Mouse (Mus musculus) intestine, embryonic 16.5 days (tissue): Measurements from ENCODE around the gene Rbbp8nl. TPM values are rescaled to one million over a fixed set of nuclear protein-coding genes. Genes with fewer than 3 reads are reported as not detected.
A peak's percentile ranks its signal among the peaks of the same experiment; 100 is the strongest.

Experiments
- ATAC-seq: fragments of 200-750 bp; cut with Nextera tagmentation; 2 replicates; pipeline ENCODE4 v1.8.0; 2017; ENCODE audit warnings: moderate TSS enrichment, moderate library complexity
- H3K27ac ChIP-seq: fragments of 300-500 bp; sonication (generic); 2 replicates; pipeline ENCODE4 v1.5.1; 2014; ENCODE audit warnings: mild to moderate bottlenecking, low read length
- H3K27me3 ChIP-seq: fragments of 300-500 bp; sonication (generic); replicated peaks from 2 replicates; pipeline ENCODE4 v1.6.1; 2014; ENCODE audit warnings: low read length, control low read depth, mixed read lengths; ENCODE audit not compliant: control insufficient read depth, insufficient read depth
- H3K36me3 ChIP-seq: fragments of 300-500 bp; sonication (generic); 2 replicates; pipeline ENCODE4 v1.6.1; 2014; ENCODE audit warnings: low read length, control low read depth; ENCODE audit not compliant: control insufficient read depth, insufficient read depth
- H3K4me1 ChIP-seq: fragments of 300-500 bp; sonication (generic); 2 replicates; pipeline ENCODE4 v1.6.1; 2014; ENCODE audit warnings: low read length, control low read depth, mixed read lengths; ENCODE audit not compliant: control insufficient read depth, insufficient read depth
- H3K4me2 ChIP-seq: fragments of 300-500 bp; sonication (generic); 2 replicates; pipeline ENCODE4 v1.6.1; 2014; ENCODE audit warnings: low read depth, low read length, control low read depth
- H3K4me3 ChIP-seq: fragments of 300-500 bp; sonication (generic); 2 replicates; pipeline ENCODE4 v1.5.1; 2014; ENCODE audit warnings: mild to moderate bottlenecking, low read length
- H3K9ac ChIP-seq: fragments of 300-500 bp; sonication (generic); 2 replicates; pipeline ENCODE4 v1.6.1; 2014; ENCODE audit warnings: low read depth, low read length
- H3K9me3 ChIP-seq: fragments of 300-500 bp; sonication (generic); 2 replicates; pipeline ENCODE4 v1.6.1; 2016; ENCODE audit warnings: low read length, control low read depth; ENCODE audit not compliant: control insufficient read depth
- WGBS: fragments of 180-500 bp; shearing (Covaris S2); extraction: QIAGEN DNeasy Blood & Tissue Kit; methylation state at CpG from one replicate; pipeline ENCODE4 v1.1.7; 2014; 5-methylcytosine and 5-hydroxymethylcytosine counted together
- polyA plus RNA-seq: library from polyadenylated mRNA; unstranded; fragments of >200 nt; fragmentation: Nextera tagmentation; extraction: Ambion mirVana; gene quantifications from 2 replicates; pipeline ENCODE4 v1.2.1, GENCODE M21; 2015

Gene Rbbp8nl
- polyA plus RNA-seq, 1 experiment from 2014 or later = 2.5 TPM

GRCm38 (mm10) chr2:180292026-180292425, 2.3 kb upstream of the Rbbp8nl start:
- 40% methylated on average over 4 of the region's 4 CpGs for WGBS
- no peaks in the 10 kb centered on the region for H3K9me3 ChIP-seq
- H3K27me3 ChIP-seq = no peaks in the 10 kb centered on the region
- H3K4me2 ChIP-seq = peak overlapping the region; percentile 13; the same call in 1 of the 2 replicates
- peaks cover 11% of the 10 kb centered on the region for H3K4me1 ChIP-seq
- H3K27ac ChIP-seq = peak overlapping the region; percentile 50
- peak overlapping the region; percentile 39 for H3K9ac ChIP-seq
- no peak overlapping the region for H3K4me3 ChIP-seq
- no peaks in the 10 kb centered on the region for H3K36me3 ChIP-seq
- ATAC-seq = no peak

GRCm38 (mm10) chr2:180291566-180291965, 1.9 kb upstream of the Rbbp8nl start:
- peak overlapping the region; percentile 50 for H3K27ac ChIP-seq
- H3K36me3 ChIP-seq = no peaks in the 10 kb centered on the region
- 0 out of 2 replicates have a peak overlapping the region, but pooled peaks have one; percentile 13 for H3K4me2 ChIP-seq

GRCm38 (mm10) chr2:180290503-180290902, 824 bp upstream of the Rbbp8nl start:
- Histone ChIP-seq H3K9me3 (no peaks in the 10 kb centered on the region), H3K36me3 (no peaks in the 10 kb centered on the region), H3K4me3 (no peak overlapping the region), H3K27me3 (no peaks in the 10 kb centered on the region), H3K27ac (peak overlapping the region; percentile 51; the same call in 1 of the 2 replicates), H3K9ac (no peak overlapping the region), H3K4me1 (peaks cover 11% of the 10 kb centered on the region), H3K4me2 (no peak overlapping the region)
- 48% methylated on average over 6 of the region's 6 CpGs for WGBS
- ATAC-seq = no peak

More at GRCm38 (mm10) chr2:180291566-180291965, 1.9 kb upstream of the Rbbp8nl start:
- Histone ChIP-seq H3K27me3 (no peaks in the 10 kb centered on the region), H3K9me3 (no peaks in the 10 kb centered on the region), H3K9ac (peak overlapping the region; percentile 39), H3K4me3 (no peak overlapping the region), H3K4me1 (peaks cover 11% of the 10 kb centered on the region)
- 45% methylated on average over 5 of the region's 5 CpGs for WGBS
- peak; percentile 61 for ATAC-seq

- 39% methylated on average over 11 of the region's 11 CpGs for WGBS
- H3K36me3 ChIP-seq = no peaks in the 10 kb centered on the region
- no peaks in the 10 kb centered on the region for H3K9me3 ChIP-seq
- peak overlapping the region; percentile 60 for H3K9ac ChIP-seq
- ATAC-seq = peak; percentile 15; the same call in 1 of the 2 replicates
- no peaks in the 10 kb centered on the region for H3K27me3 ChIP-seq
- peak overlapping the region; percentile 90 for H3K27ac ChIP-seq
- H3K4me1 ChIP-seq = peaks cover 11% of the 10 kb centered on the region
- peak overlapping the region; percentile 37 for H3K4me3 ChIP-seq
- H3K4me2 ChIP-seq = peak overlapping the region; percentile 48
Measured at GRCm38 (mm10) chr2:180288966-180289365, 713 bp downstream of the Rbbp8nl start.

- H3K36me3 ChIP-seq = no peaks in the 10 kb centered on the region
- no peaks in the 10 kb centered on the region for H3K27me3 ChIP-seq
- no peaks in the 10 kb centered on the region for H3K9me3 ChIP-seq
- WGBS = 91% methylated on average over 8 of the region's 8 CpGs
- no peak overlapping the region for H3K4me2 ChIP-seq
- no peak for ATAC-seq
- peaks cover 17% of the 10 kb centered on the region for H3K4me1 ChIP-seq
- no peak overlapping the region for H3K4me3 ChIP-seq
- H3K9ac ChIP-seq = 0 out of 2 replicates have a peak overlapping the region, but pooled peaks have one; percentile 20
- H3K27ac ChIP-seq = no peak overlapping the region
Measured at GRCm38 (mm10) chr2:180279321-180279720, 10.4 kb downstream of the Rbbp8nl start.

DNA sequence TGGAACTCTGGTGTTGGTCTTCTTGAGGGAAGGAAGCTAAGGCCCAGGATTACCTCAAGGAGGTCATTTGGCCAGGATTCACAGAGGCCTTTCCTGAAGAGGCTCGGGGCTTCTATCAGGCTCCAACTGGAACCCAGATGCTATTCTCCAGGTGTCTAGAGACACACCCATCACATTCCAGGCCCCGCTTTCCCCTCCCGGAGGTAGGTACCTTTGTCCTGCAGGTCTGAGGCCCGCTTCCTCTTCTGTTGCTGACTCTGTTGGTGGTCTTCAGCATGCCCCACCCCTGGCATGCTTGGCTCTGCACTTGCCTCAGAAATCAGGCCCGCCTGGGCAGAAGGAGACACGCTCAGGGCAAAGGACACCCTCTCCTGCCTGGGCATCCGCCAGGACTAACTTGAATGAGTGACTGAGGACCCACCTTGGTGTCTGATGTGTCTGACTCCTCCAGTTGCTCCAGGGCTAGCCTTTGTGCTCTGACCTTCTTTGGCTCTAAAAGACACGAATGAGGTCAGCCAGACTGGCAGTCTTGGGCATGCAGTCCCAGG, 11.8 kb downstream of the Rbbp8nl start:
- Histone ChIP-seq H3K4me1 (peaks cover 20% of the 10 kb centered on the region), H3K9me3 (no peaks in the 10 kb centered on the region), H3K4me2 (0 out of 2 replicates have a peak overlapping the region, but pooled peaks have one; percentile 26), H3K36me3 (no peaks in the 10 kb centered on the region), H3K9ac (peak overlapping the region; percentile 20; the same call in 1 of the 2 replicates), H3K27ac (peak overlapping the region; percentile 93), H3K4me3 (no peak overlapping the region), H3K27me3 (no peaks in the 10 kb centered on the region)
- ATAC-seq = no peak
- 46% methylated on average over 8 of the region's 8 CpGs for WGBS

GRCm38 (mm10) chr2:180276851-180277259, 12.8 kb downstream of the Rbbp8nl start:
- H3K9ac ChIP-seq = peak overlapping the region; percentile 12
- ATAC-seq = peak; percentile 61
- H3K9me3 ChIP-seq = no peaks in the 10 kb centered on the region
- H3K36me3 ChIP-seq = no peaks in the 10 kb centered on the region
- H3K27ac ChIP-seq = peak overlapping the region; percentile 93
- WGBS = 41% methylated on average over 8 of the region's 8 CpGs
- peaks cover 28% of the 10 kb centered on the region for H3K4me1 ChIP-seq
- H3K4me2 ChIP-seq = peak overlapping the region; percentile 31
- no peak overlapping the region for H3K4me3 ChIP-seq
- H3K27me3 ChIP-seq = no peaks in the 10 kb centered on the region

GRCm38 (mm10) chr2:180276385-180276784, 13.3 kb downstream of the Rbbp8nl start:
- H3K27ac ChIP-seq = peak overlapping the region; percentile 93
- H3K27me3 ChIP-seq = no peaks in the 10 kb centered on the region
- no peaks in the 10 kb centered on the region for H3K9me3 ChIP-seq
- H3K4me2 ChIP-seq = peak overlapping the region; percentile 31
- no peak overlapping the region for H3K4me3 ChIP-seq
- ATAC-seq = peak; percentile 0; the same call in 1 of the 2 replicates
- peak overlapping the region; percentile 12; the same call in 1 of the 2 replicates for H3K9ac ChIP-seq
- H3K4me1 ChIP-seq = peaks cover 32% of the 10 kb centered on the region
- H3K36me3 ChIP-seq = no peaks in the 10 kb centered on the region
- WGBS = 40% methylated on average over 4 of the region's 4 CpGs

DNA sequence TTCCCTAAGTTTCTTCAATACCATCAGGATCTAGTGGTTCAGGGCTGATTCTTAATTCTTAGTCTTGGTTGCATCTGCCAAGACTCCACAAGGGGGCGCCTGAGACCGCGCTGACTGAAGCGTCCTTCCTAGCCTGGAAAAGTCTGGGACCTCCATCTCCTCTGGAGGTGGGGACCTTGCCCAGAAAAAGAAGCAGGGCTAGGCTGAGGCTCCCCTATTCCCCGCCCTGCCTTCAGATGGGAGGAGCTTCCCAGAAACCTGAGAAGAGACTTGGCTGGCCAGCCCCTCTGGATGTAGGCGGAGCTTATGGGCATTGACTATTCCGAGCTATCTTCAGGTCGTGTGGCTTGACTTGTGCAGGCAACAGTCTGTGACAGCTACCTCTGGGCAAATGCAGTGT, 13.8 kb downstream of the Rbbp8nl start:
- peak; percentile 54 for ATAC-seq
- H3K27me3 ChIP-seq = no peaks in the 10 kb centered on the region
- WGBS = 0% methylated on average over 8 of the region's 8 CpGs
- H3K4me2 ChIP-seq = peak overlapping the region; percentile 31; the same call in 1 of the 2 replicates
- H3K4me1 ChIP-seq = peaks cover 32% of the 10 kb centered on the region
- H3K36me3 ChIP-seq = no peaks in the 10 kb centered on the region
- 0 out of 2 replicates have a peak overlapping the region, but pooled peaks have one; percentile 7 for H3K9ac ChIP-seq
- peak overlapping the region; percentile 93 for H3K27ac ChIP-seq
- H3K9me3 ChIP-seq = no peaks in the 10 kb centered on the region
- no peak overlapping the region for H3K4me3 ChIP-seq
